Mouse (Mus musculus) kidney, embryonic 15.5 days (tissue): ENCODE measurements around the gene Parp9. TPM values are rescaled to one million over a fixed set of nuclear protein-coding genes. Genes with fewer than 3 reads are reported as not detected.
"Not testable (repeated sequence)": the region's sequence is repeated elsewhere in the genome, so short reads cannot be mapped to it uniquely, and the experiment has no call there.

Experiments
- ATAC-seq: fragments of 200-750 bp; cut with Nextera tagmentation; replicated peaks from 2 replicates; pipeline ENCODE4 v1.8.0; 2017; ENCODE audit warnings: moderate TSS enrichment; ENCODE audit not compliant: low FRiP score
- H3K27ac ChIP-seq: fragments of 300-500 bp; sonication (generic); 2 replicates; pipeline ENCODE4 v1.5.1; 2015; ENCODE audit warnings: mild to moderate bottlenecking, inconsistent platforms
- H3K27me3 ChIP-seq: fragments of 300-500 bp; sonication (generic); 2 replicates; pipeline ENCODE4 v1.6.1; 2015; ENCODE audit warnings: inconsistent platforms
- H3K36me3 ChIP-seq: fragments of 300-500 bp; sonication (generic); 2 replicates; pipeline ENCODE4 v1.6.1; 2015; ENCODE audit warnings: inconsistent platforms
- H3K4me1 ChIP-seq: fragments of 300-500 bp; sonication (generic); 2 replicates; pipeline ENCODE4 v1.6.1; 2015; ENCODE audit warnings: inconsistent platforms
- H3K4me2 ChIP-seq: fragments of 300-500 bp; sonication (generic); 2 replicates; pipeline ENCODE4 v1.6.1; 2015; ENCODE audit warnings: moderate library complexity, mild to moderate bottlenecking, inconsistent platforms
- H3K4me3 ChIP-seq: fragments of 300-500 bp; sonication (generic); replicated peaks from 2 replicates; pipeline ENCODE4 v1.5.1; 2015; ENCODE audit warnings: mild to moderate bottlenecking, inconsistent platforms
- H3K9ac ChIP-seq: fragments of 300-500 bp; sonication (generic); 2 replicates; pipeline ENCODE4 v1.6.1; 2015; ENCODE audit warnings: mild to moderate bottlenecking, inconsistent platforms
- H3K9me3 ChIP-seq: fragments of 300-500 bp; sonication (generic); replicated peaks from 2 replicates; pipeline ENCODE4 v1.6.1; 2016; ENCODE audit warnings: inconsistent platforms
- WGBS: fragments of 180-500 bp; shearing (Covaris S2); methylation state at CpG from one replicate; pipeline ENCODE4 v1.1.7; 2015; ENCODE audit warnings: mixed read lengths; 5-methylcytosine and 5-hydroxymethylcytosine counted together
- polyA plus RNA-seq: library from polyadenylated mRNA; unstranded; fragments of >200 nt; fragmentation: Nextera tagmentation; extraction: Ambion mirVana; gene quantifications from 2 replicates; pipeline ENCODE4 v1.2.1, GENCODE M21; 2015

The Parp9 gene
- polyA plus RNA-seq, 1 experiment from 2014 or later, result 4.5 TPM

DNA sequence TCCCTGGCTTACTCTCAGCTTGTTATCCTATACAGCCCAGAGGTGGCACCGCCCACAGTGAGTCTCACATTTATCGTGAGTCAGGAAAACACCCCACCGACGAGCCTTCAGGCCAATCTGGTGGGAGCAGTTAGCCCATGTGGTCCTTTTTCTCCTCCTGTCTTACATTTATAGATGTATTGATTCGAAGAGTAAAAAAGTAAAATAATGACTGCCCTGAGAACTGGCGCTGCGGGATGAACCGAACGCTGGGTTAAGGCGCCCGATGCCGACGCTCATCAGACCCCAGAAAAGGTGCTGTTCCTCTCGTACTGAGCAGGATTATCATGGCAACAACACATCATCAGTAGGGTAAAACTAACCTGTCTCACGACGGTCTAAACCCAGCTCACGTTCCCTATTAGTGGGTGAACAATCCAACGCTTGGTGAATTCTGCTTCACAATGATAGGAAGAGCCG lies 43.1 kb downstream of the Parp9 start:
- Histone ChIP-seq H3K4me1 (peaks cover 6% of the 10 kb centered on the region), H3K4me3 (no peak overlapping the region), H3K9me3 (peaks cover 3% of the 10 kb centered on the region), H3K9ac (no peak overlapping the region), H3K27me3 (no peaks in the 10 kb centered on the region), H3K4me2 (no peak overlapping the region), H3K36me3 (no peaks in the 10 kb centered on the region), H3K27ac (no peak overlapping the region)
- 48% methylated on average over 19 of the region's 19 CpGs for WGBS
- ATAC-seq, result peak; percentile 93

- 3% methylated on average over 15 of the region's 15 CpGs for WGBS
- Histone ChIP-seq H3K4me3 (peak overlapping the region; percentile 86), H3K27me3 (no peaks in the 10 kb centered on the region), H3K4me2 (peak overlapping the region; percentile 83), H3K9me3 (peaks cover 3% of the 10 kb centered on the region), H3K4me1 (peaks cover 6% of the 10 kb centered on the region), H3K27ac (0 out of 2 replicates have a peak overlapping the region, but pooled peaks have one; percentile 100), H3K9ac (peak overlapping the region; percentile 91), H3K36me3 (no peaks in the 10 kb centered on the region)
- ATAC-seq, result no peak
Measured at GRCm38 (mm10) chr16:35982506-35982901, 44.2 kb downstream of the Parp9 start.

DNA sequence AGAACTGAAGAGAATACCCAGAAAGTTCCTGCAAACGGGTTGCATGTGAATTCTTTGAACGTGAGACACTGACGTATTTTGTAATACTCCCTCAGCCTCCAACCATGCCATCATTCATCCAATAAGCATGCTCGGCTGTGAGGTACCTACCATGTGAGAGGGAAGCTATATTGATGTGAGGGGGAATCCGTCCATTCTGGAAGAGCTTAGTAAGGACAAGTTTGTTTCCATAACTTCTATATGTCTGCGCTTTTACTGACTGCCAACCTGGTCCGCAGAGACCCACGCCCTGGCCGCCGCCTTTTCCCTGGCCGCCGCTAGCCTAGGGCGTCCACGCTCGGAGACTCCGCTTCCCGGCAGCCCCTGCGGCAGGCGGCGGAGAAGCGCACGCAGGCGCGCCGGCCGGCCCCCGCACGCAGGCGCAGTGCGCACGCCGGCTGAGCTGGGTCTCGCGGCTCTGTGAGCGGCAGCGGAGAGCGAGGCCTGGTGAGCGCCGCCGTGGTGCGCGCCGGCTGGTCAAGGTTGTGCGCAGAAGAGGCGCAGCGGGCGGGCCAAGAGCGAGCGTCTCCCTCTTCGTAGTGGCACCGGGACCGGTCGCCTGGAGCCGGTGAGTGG lies 44.7 kb downstream of the Parp9 start:
- Histone ChIP-seq H3K27ac (peak overlapping the region; percentile 100), H3K4me2 (peak overlapping the region; percentile 83), H3K36me3 (no peaks in the 10 kb centered on the region), H3K4me3 (peak overlapping the region; percentile 86), H3K9ac (peak overlapping the region; percentile 91), H3K27me3 (no peaks in the 10 kb centered on the region), H3K9me3 (peaks cover 3% of the 10 kb centered on the region), H3K4me1 (peaks cover 8% of the 10 kb centered on the region)
- under 1% methylated on average over 46 of the region's 54 CpGs for WGBS
- ATAC-seq, result peak; percentile 95

GRCm38 (mm10) chr16:35983517-35984101 lies 45.3 kb downstream of the Parp9 start:
- Histone ChIP-seq H3K27ac (peak overlapping the region; percentile 100), H3K36me3 (no peaks in the 10 kb centered on the region), H3K4me2 (peak overlapping the region; percentile 83), H3K27me3 (no peaks in the 10 kb centered on the region), H3K4me3 (peak overlapping the region; percentile 86), H3K4me1 (peaks cover 8% of the 10 kb centered on the region), H3K9me3 (peaks cover 3% of the 10 kb centered on the region), H3K9ac (peak overlapping the region; percentile 91)
- ATAC-seq, result peak; percentile 75
- under 1% methylated on average over 68 of the region's 86 CpGs for WGBS

DNA sequence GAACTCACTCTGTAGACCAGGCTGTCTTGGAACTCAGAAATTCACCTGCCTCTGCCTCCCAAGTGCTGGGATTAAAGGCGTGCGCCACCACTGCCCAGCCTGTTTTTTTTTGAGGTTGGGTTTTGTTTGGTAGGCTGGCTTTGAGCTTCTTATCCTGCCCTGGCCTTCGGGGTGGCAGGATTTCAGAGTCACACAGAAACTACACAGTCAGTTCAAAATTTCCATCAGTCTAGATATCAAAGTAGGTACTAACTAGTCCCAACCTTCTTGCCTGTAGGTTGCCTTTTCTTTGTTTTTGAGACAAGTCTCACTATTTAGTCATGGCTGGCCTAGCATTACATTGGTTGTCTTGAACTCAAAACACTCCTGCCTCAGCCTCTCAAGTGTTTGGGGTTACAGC lies 46.2 kb downstream of the Parp9 start:
- H3K4me2 ChIP-seq, result peak overlapping the region; percentile 83

DNA sequence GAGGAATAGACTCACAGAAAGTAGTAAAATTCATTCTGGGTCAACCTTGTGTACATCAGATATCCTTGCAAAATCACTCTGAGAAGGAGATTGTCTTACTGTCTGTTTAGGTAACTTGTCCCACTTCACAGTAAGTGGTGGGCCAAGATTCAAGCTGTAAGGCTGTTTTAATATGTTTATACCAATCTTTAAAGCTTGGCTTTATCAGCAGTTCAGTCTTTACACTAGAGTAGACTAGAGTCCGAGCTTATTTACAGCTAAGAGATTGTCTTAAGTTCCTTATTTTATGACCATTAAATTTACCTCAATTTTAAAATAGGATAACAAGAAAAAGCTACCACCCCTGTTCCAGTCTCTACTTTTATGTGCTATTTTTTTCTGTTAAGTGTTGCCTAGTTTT lies 49.7 kb downstream of the Parp9 start:
- Histone ChIP-seq H3K4me1 (peaks cover 8% of the 10 kb centered on the region), H3K4me2 (no peak overlapping the region), H3K27ac (no peak overlapping the region), H3K36me3 (0 out of 2 replicates have a peak, but pooled peaks cover 4% of the 10 kb centered on the region), H3K9ac (no peak overlapping the region), H3K27me3 (no peaks in the 10 kb centered on the region), H3K4me3 (no peak overlapping the region), H3K9me3 (no peaks in the 10 kb centered on the region)
- WGBS, result 80% methylated on average over 1 of the region's 1 CpGs
- no peak for ATAC-seq

More for the DNA sequence above, 46.2 kb downstream of the Parp9 start:
- no peaks in the 10 kb centered on the region for H3K27me3 ChIP-seq
- H3K9me3 ChIP-seq, result peaks cover 3% of the 10 kb centered on the region
- no peak overlapping the region; the same call in 1 of the 2 replicates for H3K9ac ChIP-seq
- H3K36me3 ChIP-seq, result 0 out of 2 replicates have a peak, but pooled peaks cover 1% of the 10 kb centered on the region
- WGBS, result 75% methylated on average over 3 of the region's 3 CpGs
- ATAC-seq, result no peak
- H3K4me1 ChIP-seq, result peaks cover 8% of the 10 kb centered on the region
- no peak overlapping the region for H3K27ac ChIP-seq
- peak overlapping the region; percentile 86 for H3K4me3 ChIP-seq

DNA sequence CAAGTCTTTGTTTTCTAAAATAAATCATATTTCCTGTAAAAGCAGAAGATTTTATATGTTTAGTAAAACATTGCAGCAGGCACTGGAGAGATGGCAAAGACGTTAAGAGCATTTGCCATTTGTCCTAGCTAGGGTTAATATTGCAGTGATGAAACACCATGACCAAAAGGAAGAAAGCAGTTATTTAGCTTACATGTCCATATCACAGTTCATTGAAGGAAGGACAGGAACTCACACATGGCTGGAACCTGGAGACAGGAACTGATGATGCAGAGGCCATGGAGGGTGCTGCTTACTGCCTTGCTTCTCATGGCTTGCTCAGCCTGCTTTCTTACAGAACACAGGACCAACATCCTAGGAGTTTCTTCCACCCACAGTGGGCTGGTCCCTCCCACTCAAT lies 54.1 kb downstream of the Parp9 start:
- no peak for ATAC-seq
- no peak overlapping the region for H3K9ac ChIP-seq

DNA sequence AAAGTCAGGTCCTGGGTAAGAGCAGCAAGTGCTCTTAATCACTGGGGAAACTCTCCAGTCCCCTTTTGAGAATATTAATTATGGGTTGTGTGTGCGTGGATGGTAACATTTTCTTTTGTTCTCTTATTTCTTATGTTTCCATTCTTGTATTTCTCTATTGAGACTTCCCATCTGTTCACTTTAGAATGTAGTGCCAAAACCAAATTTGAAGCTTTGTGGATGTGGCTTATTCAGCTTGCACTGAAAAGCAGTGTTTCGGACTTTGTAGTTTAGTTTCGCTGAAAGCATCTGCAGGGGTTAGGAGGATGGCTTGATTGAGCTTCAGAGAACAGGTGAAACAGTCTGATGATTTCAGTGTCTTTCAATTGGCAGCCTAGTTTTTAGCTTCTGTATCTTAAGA lies 55.0 kb downstream of the Parp9 start:
- Histone ChIP-seq H3K9me3 (no peaks in the 10 kb centered on the region), H3K4me2 (no peak overlapping the region), H3K36me3 (0 out of 2 replicates have a peak, but pooled peaks cover 4% of the 10 kb centered on the region), H3K4me1 (no peaks in the 10 kb centered on the region), H3K9ac (no peak overlapping the region), H3K4me3 (no peak overlapping the region), H3K27ac (no peak overlapping the region), H3K27me3 (no peaks in the 10 kb centered on the region)
- no peak for ATAC-seq
- 90% methylated on average over 3 of the region's 3 CpGs for WGBS

More for the DNA sequence above, 54.1 kb downstream of the Parp9 start:
- Histone ChIP-seq H3K27ac (no peak overlapping the region), H3K4me3 (no peak overlapping the region), H3K36me3 (0 out of 2 replicates have a peak, but pooled peaks cover 4% of the 10 kb centered on the region), H3K4me1 (0 out of 2 replicates have a peak, but pooled peaks cover 2% of the 10 kb centered on the region), H3K27me3 (no peaks in the 10 kb centered on the region), H3K4me2 (no peak overlapping the region), H3K9me3 (no peaks in the 10 kb centered on the region)
- WGBS, result 83% methylated on average over 1 of the region's 1 CpGs

DNA sequence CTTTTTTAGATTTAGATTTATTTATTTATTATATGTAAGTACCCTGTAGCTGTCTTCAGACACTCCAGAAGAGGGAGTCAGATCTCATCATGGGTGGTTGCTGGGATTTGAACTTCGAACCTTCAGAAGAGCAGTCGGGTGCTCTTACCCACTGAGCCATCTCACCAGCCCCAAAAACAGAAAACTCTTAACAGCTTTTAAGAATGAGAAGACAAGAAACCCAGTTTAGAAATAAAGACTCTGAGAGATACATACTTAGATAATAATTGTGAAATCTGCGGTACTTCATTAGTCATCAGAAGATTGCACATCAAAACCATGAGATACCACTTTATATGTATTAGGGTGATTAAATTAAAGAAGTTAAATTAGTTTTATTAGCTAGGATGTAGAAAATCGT lies 60.6 kb downstream of the Parp9 start:
- H3K9me3 ChIP-seq, H3K4me1 ChIP-seq, H3K27ac ChIP-seq, H3K27me3 ChIP-seq, H3K4me3 ChIP-seq, H3K4me2 ChIP-seq, ATAC-seq, H3K9ac ChIP-seq: not testable (repeated sequence)
- peaks cover 13% of the 10 kb centered on the region for H3K36me3 ChIP-seq
- 97% methylated on average over 4 of the region's 4 CpGs for WGBS

DNA sequence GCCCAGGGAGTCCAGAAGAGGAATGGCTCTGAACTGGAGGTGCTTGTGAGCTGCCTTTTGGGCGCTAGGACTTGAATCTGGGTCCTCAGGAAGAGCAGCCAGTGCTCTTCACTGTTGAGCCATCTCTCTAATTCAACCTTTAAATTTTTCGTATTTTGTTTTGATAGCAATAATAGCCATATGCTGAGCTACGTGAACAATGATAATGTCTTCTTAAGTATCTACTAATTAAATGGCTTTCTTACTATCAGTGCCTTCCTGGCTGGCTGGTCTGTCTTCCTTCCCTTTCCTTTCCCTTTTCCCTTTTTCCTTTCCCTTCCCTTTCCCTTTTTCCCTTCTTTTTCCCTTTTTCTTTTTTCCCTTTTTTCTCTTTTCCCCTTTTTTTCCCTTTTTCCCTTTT lies 70.1 kb downstream of the Parp9 start:
- H3K4me2 ChIP-seq, result no peak overlapping the region
- WGBS, result 94% methylated on average over 3 of the region's 3 CpGs
- no peak overlapping the region for H3K4me3 ChIP-seq
- no peaks in the 10 kb centered on the region for H3K27me3 ChIP-seq
- ATAC-seq, result no peak
- H3K36me3 ChIP-seq, result peaks cover 44% of the 10 kb centered on the region
- H3K4me1 ChIP-seq, result no peaks in the 10 kb centered on the region
- no peak overlapping the region for H3K9ac ChIP-seq
- H3K27ac ChIP-seq, result no peak overlapping the region
- no peaks in the 10 kb centered on the region for H3K9me3 ChIP-seq

GRCm38 (mm10) chr16:36016335-36016734 lies 78.1 kb downstream of the Parp9 start:
- Histone ChIP-seq H3K36me3 (peaks cover 57% of the 10 kb centered on the region), H3K27me3 (no peaks in the 10 kb centered on the region), H3K4me3 (no peak overlapping the region), H3K27ac (no peak overlapping the region), H3K9me3 (no peaks in the 10 kb centered on the region), H3K4me2 (no peak overlapping the region), H3K9ac (no peak overlapping the region), H3K4me1 (no peaks in the 10 kb centered on the region)
- 98% methylated on average over 1 of the region's 1 CpGs for WGBS
- no peak for ATAC-seq
